Mouse (Mus musculus) brain, embryonic 14.5 days (tissue): ENCODE measurements around the gene Polg2.

Source experiments
- CTCF ChIP-seq: fragments of 200-500 bp; IDR thresholded peaks from 2 replicates; pipeline ENCODE4 v1.5.1; 2012; ENCODE audit warnings: inconsistent platforms, mild to moderate bottlenecking, moderate library complexity, borderline replicate concordance; ENCODE audit not compliant: insufficient read depth, insufficient read length; ENCODE audit errors: extremely low read depth
- POLR2A ChIP-seq: fragments of 200-500 bp; IDR thresholded peaks from 2 replicates; pipeline ENCODE4 v1.6.1; 2012; ENCODE audit warnings: mild to moderate bottlenecking, inconsistent platforms, borderline replicate concordance; ENCODE audit not compliant: poor library complexity, insufficient read depth, insufficient read length, severe bottlenecking; ENCODE audit errors: extremely low read depth

GRCm38 (mm10) chr11:106729656-106730055 lies 49.7 kb downstream of the Polg2 start:
- TF ChIP-seq CTCF (no peak), POLR2A (no peak)
